Mouse (Mus musculus) G1E (cell line): Measurements from ENCODE around the gene Cracr2b.

Experiments used
- CTCF ChIP-seq: IDR thresholded peaks from 2 replicates; pipeline ENCODE4 v1.5.1; 2012; ENCODE audit warnings: low read depth, low read length, inconsistent platforms, mixed read lengths
- GATA1 ChIP-seq: IDR thresholded peaks from 2 replicates; pipeline ENCODE4 v1.6.1; 2012; ENCODE audit warnings: borderline replicate concordance, low read length, inconsistent platforms, mixed read lengths
- GATA2 ChIP-seq: IDR thresholded peaks from 2 replicates; pipeline ENCODE4 v1.6.1; 2012; ENCODE audit warnings: low read depth, low read length, inconsistent platforms, borderline replicate concordance
- POLR2AphosphoS5 ChIP-seq: IDR thresholded peaks from 2 replicates; pipeline ENCODE4 v1.6.1; 2012; ENCODE audit warnings: low read depth, low read length, inconsistent platforms; ENCODE audit not compliant: insufficient replicate concordance
- TAL1 ChIP-seq: conservative IDR thresholded peaks from 2 replicates; pipeline ENCODE4 v1.6.1; 2012; ENCODE audit warnings: low read depth, low read length, inconsistent platforms, mixed read lengths

DNA sequence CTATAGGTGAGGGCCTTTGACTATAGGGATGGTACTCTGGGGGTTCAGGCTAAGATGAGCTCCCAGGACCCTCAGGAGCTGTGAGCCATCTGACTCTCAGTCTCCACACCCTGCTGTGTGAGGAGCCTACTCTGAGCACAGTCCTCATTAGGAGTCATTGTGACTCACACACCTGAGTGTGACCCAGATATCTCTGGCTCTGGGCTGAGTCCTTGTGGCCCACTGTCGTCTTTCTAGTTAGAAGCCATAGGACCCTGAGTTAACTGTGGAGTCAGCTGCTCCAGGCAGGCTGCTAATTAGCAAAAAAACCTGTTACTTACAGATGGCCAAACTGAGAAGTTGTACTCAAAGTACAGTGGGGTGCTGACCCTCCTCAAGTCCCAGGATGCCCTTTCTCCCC is 32.8 kb downstream of the Cracr2b start:
- no peak for TF ChIP-seq CTCF
- no peak for TF ChIP-seq GATA1
- TF ChIP-seq GATA2: no peak
- TF ChIP-seq POLR2AphosphoS5: no peak
- no peak for TF ChIP-seq TAL1
